Mouse (Mus musculus): Measurements from ENCODE around the gene Irak2.

GRCm38 (mm10) chr6:113669821-113670220 is 31.6 kb downstream of the Irak2 start:
- no peak for TF ChIP-seq CTCF (IDR thresholded peaks at IDR 0.05; ENCODE audit: extremely low read depth, insufficient read depth, insufficient read length, insufficient replicate concordance)
- no peak for TF ChIP-seq POLR2A (IDR thresholded peaks at IDR 0.05; ENCODE audit: low read depth, low read length)

Measured in spleen, adult 2 months (tissue).